In genomic region chr11:100428612-100429199, GRCm38 (mm10) we compare ENCODE assay signal across 11 mouse cellular contexts. TPM values are rescaled to one million over a fixed set of nuclear protein-coding genes. Genes with fewer than 3 reads are reported as not detected.
A peak's percentile ranks its signal among the peaks of the same experiment; 100 is the strongest.
DNase-seq lines count a peak whose midpoint lies in the region; ATAC-seq and TF ChIP-seq lines count a peak whose summit lies in the region.
"Had no signal": no experiment of that assay in that cellular context is flagged by ENCODE, and none has a peak within 500 bp of the region (broad histone marks: within the 10 kb centered on the region; RNA-seq: fewer than 3 reads in every experiment).

No protein-coding gene starts in this region.

- no peak for TF ChIP-seq CTCF in lung, embryonic 14.5 days (IDR thresholded peaks at IDR 0.05; ENCODE audit: low read depth)
- no peak for TF ChIP-seq CTCF in midbrain, postnatal 0 days (IDR thresholded peaks at IDR 0.05)

- WGBS in lung, embryonic 14.5 days = 42% methylated on average over 9 of the region's 9 CpGs
- 58% methylated on average over 9 of the region's 9 CpGs for WGBS in midbrain, postnatal 0 days

- no peak overlapping the region for H3K9ac ChIP-seq in lung, embryonic 14.5 days
- no peak overlapping the region for H3K9ac ChIP-seq in midbrain, postnatal 0 days (replicated peaks; ENCODE audit: low read length, poor library complexity, severe bottlenecking)
- H3K9ac ChIP-seq: midbrain, embryonic 12.5 days had no signal

- no peak overlapping the region for H3K4me2 ChIP-seq in lung, embryonic 14.5 days
- H3K4me2 ChIP-seq in midbrain, postnatal 0 days (ENCODE audit: low read depth, low read length, poor library complexity, severe bottlenecking) = no peak overlapping the region
- H3K4me2 ChIP-seq: limb, embryonic 13.5 days; midbrain, embryonic 12.5 days had no signal

- H3K4me1 ChIP-seq in lung, embryonic 14.5 days (ENCODE audit: insufficient read depth) = no peaks in the 10 kb centered on the region
- H3K4me1 ChIP-seq in midbrain, postnatal 0 days (ENCODE audit: insufficient read depth, low read length) = no peaks in the 10 kb centered on the region
- H3K4me1 ChIP-seq: limb, embryonic 13.5 days had no signal

- no peaks in the 10 kb centered on the region for H3K9me3 ChIP-seq in lung, embryonic 14.5 days (ENCODE audit: low read depth, low read length)
- no peaks in the 10 kb centered on the region for H3K9me3 ChIP-seq in midbrain, postnatal 0 days (ENCODE audit: low read length)
- H3K9me3 ChIP-seq: limb, embryonic 13.5 days; midbrain, embryonic 12.5 days had no signal

- H3K27ac ChIP-seq in lung, embryonic 14.5 days (ENCODE audit: low read depth) = peak overlapping the region; percentile 49; the same call in 1 of the 2 replicates
- no peak overlapping the region for H3K27ac ChIP-seq in midbrain, postnatal 0 days (ENCODE audit: low read depth, low read length)
- H3K27ac ChIP-seq: limb, embryonic 13.5 days; midbrain, embryonic 12.5 days had no signal

- no peak overlapping the region for H3K4me3 ChIP-seq in lung, embryonic 14.5 days (ENCODE audit: low read depth, low read length)
- H3K4me3 ChIP-seq in midbrain, postnatal 0 days (ENCODE audit: low read depth, low read length) = no peak overlapping the region
- H3K4me3 ChIP-seq: limb, embryonic 13.5 days; midbrain, embryonic 12.5 days had no signal

- ATAC-seq in frontal cortex, adult (ENCODE audit: low TSS enrichment) = peak; percentile 20; the same call in 1 of the 2 replicates
- no peak for ATAC-seq in lung, embryonic 14.5 days (ENCODE audit: insufficient read depth)
- ATAC-seq in midbrain, postnatal 0 days (ENCODE audit: low FRiP score) = no peak

- H3K27me3 ChIP-seq in lung, embryonic 14.5 days (ENCODE audit: insufficient read depth, low read length) = no peaks in the 10 kb centered on the region
- no peaks in the 10 kb centered on the region for H3K27me3 ChIP-seq in midbrain, postnatal 0 days (ENCODE audit: insufficient read depth, low read length)
- H3K27me3 ChIP-seq: limb, embryonic 13.5 days; midbrain, embryonic 12.5 days had no signal

- H3K36me3 ChIP-seq in lung, embryonic 14.5 days (ENCODE audit: insufficient read depth) = peaks cover 47% of the 10 kb centered on the region
- H3K36me3 ChIP-seq in midbrain, postnatal 0 days (ENCODE audit: insufficient read depth, low read length) = peaks cover 10% of the 10 kb centered on the region

- DNase-seq in frontal cortex, postnatal 14 days (ENCODE audit: low spot score in 2 of 2) = no peak
- DNase-seq in lung, embryonic 14.5 days = peak; percentile 23
- DNase-seq in lung, postnatal 4 days = no peak
- DNase-seq in adrenal gland, postnatal 25 days = peak; percentile 81
- DNase-seq in midbrain, postnatal 0 days (ENCODE audit: low spot score) = peak; percentile 47
- no peak for DNase-seq in embryo, embryonic 10 days (ENCODE audit: low spot score)
- no peak for DNase-seq in right cerebral cortex, adult 2 months (ENCODE audit: low spot score in 2 of 2)
- DNase-seq: spleen, adult 18-20 months had no signal

RNA-seq across cellular contexts. Expression of gene Nt5c3b, which starts 12.9 kb away (rescaled TPM):
- polyA plus RNA-seq in lung, embryonic 14.5 days (2014; fragmentation: Nextera tagmentation; extraction: Ambion mirVana) = 127 and 136 TPM in 2 replicates
- total RNA-seq in adrenal gland, postnatal 25 days (2021) = 60.3 and 63.2 TPM in 2 replicates
- 57.2 and 58.5 TPM in 2 replicates for total RNA-seq in midbrain, postnatal 0 days (2014; rRNA removed)
- 111 and 113 TPM in 2 replicates for polyA plus RNA-seq in midbrain, postnatal 0 days (2015; fragmentation: Nextera tagmentation; extraction: Ambion mirVana)

RNA-seq across cellular contexts. Expression of gene Klhl10, which starts 13.0 kb away (rescaled TPM):
- polyA plus RNA-seq in lung, embryonic 14.5 days (2014; fragmentation: Nextera tagmentation; extraction: Ambion mirVana) = 0.24 and 0.58 TPM in 2 replicates
- 1.2 and 1.3 TPM in 2 replicates for total RNA-seq in adrenal gland, postnatal 25 days (2021)
- 0.22 and 0.61 TPM in 2 replicates for total RNA-seq in midbrain, postnatal 0 days (2014; rRNA removed)
- polyA plus RNA-seq in midbrain, postnatal 0 days (2015; fragmentation: Nextera tagmentation; extraction: Ambion mirVana) = 0.45 and 0.65 TPM in 2 replicates

RNA-seq across cellular contexts. Expression of gene Fkbp10, which starts 13.2 kb away (rescaled TPM):
- 135 and 146 TPM in 2 replicates for polyA plus RNA-seq in lung, embryonic 14.5 days (2014; fragmentation: Nextera tagmentation; extraction: Ambion mirVana)
- total RNA-seq in adrenal gland, postnatal 25 days (2021) = 23.8 and 24.7 TPM in 2 replicates
- total RNA-seq in midbrain, postnatal 0 days (2014; rRNA removed) = 29.0 and 33.9 TPM in 2 replicates
- polyA plus RNA-seq in midbrain, postnatal 0 days (2015; fragmentation: Nextera tagmentation; extraction: Ambion mirVana) = 19.9 and 21.8 TPM in 2 replicates

RNA-seq across cellular contexts. Expression of gene P3h4, which starts 14.1 kb away (rescaled TPM):
- 64.5 and 67.3 TPM in 2 replicates for polyA plus RNA-seq in lung, embryonic 14.5 days (2014; fragmentation: Nextera tagmentation; extraction: Ambion mirVana)
- total RNA-seq in adrenal gland, postnatal 25 days (2021) = 25.7 and 29.4 TPM in 2 replicates
- total RNA-seq in midbrain, postnatal 0 days (2014; rRNA removed) = 24.4 and 26.0 TPM in 2 replicates
- polyA plus RNA-seq in midbrain, postnatal 0 days (2015; fragmentation: Nextera tagmentation; extraction: Ambion mirVana) = 23.4 and 23.7 TPM in 2 replicates

RNA-seq across cellular contexts. Expression of gene Jup, which starts 31.1 kb away (rescaled TPM):
- 88.3 and 93.1 TPM in 2 replicates for polyA plus RNA-seq in lung, embryonic 14.5 days (2014; fragmentation: Nextera tagmentation; extraction: Ambion mirVana)
- total RNA-seq in adrenal gland, postnatal 25 days (2021) = 59.5 and 81.5 TPM in 2 replicates
- 133 and 156 TPM in 2 replicates for total RNA-seq in midbrain, postnatal 0 days (2014; rRNA removed)
- 69.7 and 75.5 TPM in 2 replicates for polyA plus RNA-seq in midbrain, postnatal 0 days (2015; fragmentation: Nextera tagmentation; extraction: Ambion mirVana)

Comparison
In these comparisons a context has a peak if more than half of its experiments do, and no peak if none do; other contexts are left out.
1. DNase-seq: peak in lung, embryonic 14.5 days (single experiment), adrenal gland, postnatal 25 days (single experiment) and midbrain, postnatal 0 days (single experiment); none in frontal cortex, postnatal 14 days (0 of 2), lung, postnatal 4 days (0 of 2), embryo, embryonic 10 days (single experiment) and right cerebral cortex, adult 2 months (0 of 2).